Mouse (Mus musculus) neural tube, embryonic 15.5 days (tissue): Measurements from ENCODE around the gene Olfr211. TPM values are rescaled to one million over a fixed set of nuclear protein-coding genes. Genes with fewer than 3 reads are reported as not detected.
"Not testable (repeated sequence)": the region's sequence is repeated elsewhere in the genome, so short reads cannot be mapped to it uniquely, and the experiment has no call there.

Experiments used
- ATAC-seq: fragments of 200-750 bp; cut with Nextera tagmentation; 2 replicates; pipeline ENCODE4 v1.8.0; 2017; ENCODE audit warnings: mild to moderate bottlenecking, moderate TSS enrichment, moderate library complexity; ENCODE audit not compliant: low FRiP score
- H3K27ac ChIP-seq: fragments of 300-500 bp; sonication (generic); replicated peaks from 2 replicates; pipeline ENCODE4 v1.5.1; 2015; ENCODE audit warnings: mild to moderate bottlenecking, inconsistent platforms
- H3K27me3 ChIP-seq: fragments of 300-500 bp; sonication (generic); replicated peaks from 2 replicates; pipeline ENCODE4 v1.6.1; 2015; ENCODE audit warnings: inconsistent platforms
- H3K36me3 ChIP-seq: fragments of 300-500 bp; sonication (generic); 2 replicates; pipeline ENCODE4 v1.6.1; 2015; ENCODE audit warnings: inconsistent platforms
- H3K4me1 ChIP-seq: fragments of 300-500 bp; sonication (generic); 2 replicates; pipeline ENCODE4 v1.6.1; 2015; ENCODE audit warnings: inconsistent platforms
- H3K4me2 ChIP-seq: fragments of 300-500 bp; sonication (generic); 2 replicates; pipeline ENCODE4 v1.6.1; 2015; ENCODE audit warnings: inconsistent platforms, mild to moderate bottlenecking, moderate library complexity
- H3K4me3 ChIP-seq: fragments of 300-500 bp; sonication (generic); replicated peaks from 2 replicates; pipeline ENCODE4 v1.5.1; 2015; ENCODE audit warnings: mild to moderate bottlenecking, inconsistent platforms
- H3K9ac ChIP-seq: fragments of 300-500 bp; sonication (generic); replicated peaks from 2 replicates; pipeline ENCODE4 v1.6.1; 2015; ENCODE audit warnings: mild to moderate bottlenecking, inconsistent platforms
- H3K9me3 ChIP-seq: fragments of 300-500 bp; sonication (generic); replicated peaks from 2 replicates; pipeline ENCODE4 v1.6.1; 2016; ENCODE audit warnings: inconsistent platforms
- WGBS: fragments of 180-500 bp; shearing (Covaris S2); methylation state at CpG from one replicate; pipeline ENCODE4 v1.1.7; 2015; ENCODE audit warnings: mixed read lengths; 5-methylcytosine and 5-hydroxymethylcytosine counted together
- polyA plus RNA-seq: library from polyadenylated mRNA; unstranded; fragments of >200 nt; fragmentation: Nextera tagmentation; extraction: Ambion mirVana; gene quantifications from 2 replicates; pipeline ENCODE4 v1.2.1, GENCODE M21; 2015

The Olfr211 gene
- polyA plus RNA-seq, 1 experiment from 2014 or later: not detected

- H3K9me3 ChIP-seq: no peaks in the 10 kb centered on the region
- no peak overlapping the region for H3K4me3 ChIP-seq
- no peak overlapping the region for H3K9ac ChIP-seq
- H3K4me1 ChIP-seq: no peaks in the 10 kb centered on the region
- H3K27me3 ChIP-seq: no peaks in the 10 kb centered on the region
- no peaks in the 10 kb centered on the region for H3K36me3 ChIP-seq
- WGBS: 90% methylated on average over 5 of the region's 5 CpGs
- no peak overlapping the region for H3K27ac ChIP-seq
- H3K4me2 ChIP-seq: no peak overlapping the region
- no peak for ATAC-seq
Measured at GRCm38 (mm10) chr6:116493742-116494141, 4.9 kb downstream of the Olfr211 start.

GRCm38 (mm10) chr6:116495960-116496359 is 7.1 kb downstream of the Olfr211 start:
- 87% methylated on average over 1 of the region's 1 CpGs for WGBS

GRCm38 (mm10) chr6:116506302-116507003 is 17.6 kb downstream of the Olfr211 start, which contains the start of gene Olfr212:
Olfr212 (plus strand) TSS chr6:116506516.
- H3K4me3 ChIP-seq, H3K4me2 ChIP-seq, H3K27ac ChIP-seq, H3K27me3 ChIP-seq, H3K4me1 ChIP-seq, ATAC-seq, H3K9me3 ChIP-seq, H3K36me3 ChIP-seq, H3K9ac ChIP-seq: not testable (repeated sequence)
- 94% methylated on average over 20 of the region's 20 CpGs for WGBS

More at GRCm38 (mm10) chr6:116495960-116496359, 7.1 kb downstream of the Olfr211 start:
- H3K9me3 ChIP-seq: no peaks in the 10 kb centered on the region
- no peak overlapping the region for H3K4me3 ChIP-seq
- H3K4me2 ChIP-seq: no peak overlapping the region
- H3K36me3 ChIP-seq: no peaks in the 10 kb centered on the region
- ATAC-seq: no peak
- H3K27me3 ChIP-seq: no peaks in the 10 kb centered on the region
- H3K27ac ChIP-seq: no peak overlapping the region
- no peaks in the 10 kb centered on the region for H3K4me1 ChIP-seq
- no peak overlapping the region for H3K9ac ChIP-seq

GRCm38 (mm10) chr6:116514832-116515231 is 25.9 kb downstream of the Olfr211 start:
- H3K27ac ChIP-seq: no peak overlapping the region
- H3K9ac ChIP-seq: no peak overlapping the region
- H3K9me3 ChIP-seq: no peaks in the 10 kb centered on the region
- H3K27me3 ChIP-seq: no peaks in the 10 kb centered on the region
- H3K4me2 ChIP-seq: no peak overlapping the region
- no peak overlapping the region for H3K4me3 ChIP-seq
- no peaks in the 10 kb centered on the region for H3K36me3 ChIP-seq
- ATAC-seq: no peak
- no peaks in the 10 kb centered on the region for H3K4me1 ChIP-seq

- Histone ChIP-seq H3K4me2 (no peak within 1 kb of the TSS), H3K9ac (no peak within 1 kb of the TSS), H3K27me3 (no peaks in the 10 kb centered on the region), H3K27ac (no peak within 1 kb of the TSS), H3K9me3 (no peaks in the 10 kb centered on the region), H3K4me3 (no peak within 1 kb of the TSS), H3K4me1 (no peaks in the 10 kb centered on the region), H3K36me3 (no peaks in the 10 kb centered on the region)
- 92% methylated on average over 1 of the region's 1 CpGs for WGBS
- no peak for ATAC-seq
Measured at GRCm38 (mm10) chr6:116538156-116538555, 49.3 kb downstream of the Olfr211 start, which contains the start of gene Olfr213. Olfr213 (plus strand) TSS chr6:116538456.

- Histone ChIP-seq H3K4me3 (no peak overlapping the region), H3K27ac (no peak overlapping the region), H3K4me1 (no peaks in the 10 kb centered on the region), H3K9me3 (no peaks in the 10 kb centered on the region), H3K36me3 (no peaks in the 10 kb centered on the region), H3K9ac (no peak overlapping the region), H3K4me2 (no peak overlapping the region), H3K27me3 (no peaks in the 10 kb centered on the region)
- ATAC-seq: no peak
- 94% methylated on average over 2 of the region's 2 CpGs for WGBS
Measured at GRCm38 (mm10) chr6:116542500-116542899, 53.6 kb downstream of the Olfr211 start.

Other genes starting within 250 kb of the Olfr211 start
- 5.6 and 6.0 TPM in 2 replicates for gene Zfand4, start 224.9 kb upstream of the Olfr211 start, polyA plus RNA-seq
- gene March8, start 151.1 kb upstream of the Olfr211 start, polyA plus RNA-seq: 47.7 and 56.0 TPM in 2 replicates
- gene Alox5, start 27.9 kb upstream of the Olfr211 start, polyA plus RNA-seq: 0.82 and 0.95 TPM in 2 replicates
- not detected in 2 replicates for gene Olfr212, start 17.4 kb downstream of the Olfr211 start, polyA plus RNA-seq
- gene Olfr213, start 49.4 kb downstream of the Olfr211 start, polyA plus RNA-seq: not detected in 2 replicates
- gene Gm5580, start 62.0 kb downstream of the Olfr211 start, polyA plus RNA-seq: 0.31 TPM in 2 replicates
- not detected in 2 replicates for gene Olfr214, start 65.1 kb downstream of the Olfr211 start, polyA plus RNA-seq
- gene Olfr215, start 95.1 kb downstream of the Olfr211 start, polyA plus RNA-seq: not detected in 2 replicates
- 108 and 122 TPM in 2 replicates for gene Zfp422, start 139.9 kb downstream of the Olfr211 start, polyA plus RNA-seq
- 16.5 and 16.9 TPM in 2 replicates for gene Depp1, start 161.5 kb downstream of the Olfr211 start, polyA plus RNA-seq
- gene Rassf4, start 184.9 kb downstream of the Olfr211 start, polyA plus RNA-seq: 29.0 and 32.5 TPM in 2 replicates
- gene Tmem72, start 227.8 kb downstream of the Olfr211 start, polyA plus RNA-seq: 1.1 and 1.5 TPM in 2 replicates